Mouse (Mus musculus) liver, embryonic 14.5 days (tissue): ENCODE data around the gene AI854703.

Experiments
- CTCF ChIP-seq: IDR thresholded peaks from 2 replicates; pipeline ENCODE4 v1.5.1; 2016; ENCODE audit warnings: antibody characterized with exemption, low read depth, control low read depth
- EP300 ChIP-seq: IDR thresholded peaks from 2 replicates; pipeline ENCODE4 v1.6.1; 2016; ENCODE audit warnings: antibody characterized with exemption, low read depth

DNA sequence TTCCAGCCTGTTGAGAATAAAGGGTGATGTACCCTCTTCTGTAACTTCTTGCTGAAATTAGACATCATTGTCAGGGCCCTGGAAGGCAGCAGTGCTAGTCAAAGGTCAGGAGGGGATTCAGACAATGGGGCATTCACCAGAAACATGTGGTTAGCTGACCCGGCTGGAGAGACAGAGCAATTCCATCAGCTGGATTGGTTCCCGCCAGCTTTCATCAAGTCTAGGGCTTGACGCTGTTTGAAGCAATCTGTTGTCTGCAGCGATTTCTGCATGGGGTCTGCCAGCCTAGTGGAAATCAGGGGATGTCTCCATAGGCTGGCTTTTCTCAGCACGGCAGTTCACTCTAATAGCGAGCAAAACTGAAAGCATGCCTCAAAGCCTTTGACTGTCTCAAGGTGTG lies 10.0 kb downstream of the AI854703 start:
- no peak for TF ChIP-seq CTCF
- no peak for TF ChIP-seq EP300
